Mouse (Mus musculus): Measurements from ENCODE around the gene Rnf114. TPM values are rescaled to one million over a fixed set of nuclear protein-coding genes. Genes with fewer than 3 reads are reported as not detected.

Gene Rnf114
- polyA plus RNA-seq, 1 experiment = 101 TPM

DNA sequence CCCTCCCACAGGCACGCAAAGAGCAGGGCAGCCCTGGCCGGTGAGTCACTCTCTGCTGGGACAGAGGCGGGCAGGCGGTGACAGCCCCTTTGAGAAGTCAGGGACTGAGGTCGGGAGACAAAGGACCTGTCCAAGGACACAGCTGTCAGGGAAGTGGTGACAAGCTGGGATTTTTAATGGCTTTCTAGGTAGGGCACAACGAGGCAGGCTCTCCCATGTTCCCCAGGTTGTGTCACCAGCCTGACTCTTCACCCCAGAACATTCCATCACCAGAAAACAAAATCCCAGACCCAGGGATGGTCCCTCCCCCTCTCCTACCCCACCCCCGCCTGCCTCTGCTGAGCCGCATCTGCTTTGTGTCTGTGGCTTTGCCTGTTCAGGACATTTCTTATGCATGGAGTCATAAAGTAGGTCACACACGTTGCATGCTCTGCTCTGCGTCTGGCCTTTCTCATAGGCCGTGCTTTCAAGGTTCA, 60.5 kb downstream of the Rnf114 start:
- no peak overlapping the region for H3K27ac ChIP-seq (ENCODE audit: insufficient read depth, low read length)
- no peak for TF ChIP-seq POLR2A (IDR thresholded peaks at IDR 0.05; ENCODE audit: borderline replicate concordance, insufficient read depth, low read length)
- TF ChIP-seq CTCF (IDR thresholded peaks at IDR 0.05; ENCODE audit: borderline replicate concordance, insufficient read depth, low read depth, low read length) = no peak
- no peaks in the 10 kb centered on the region for H3K4me1 ChIP-seq (ENCODE audit: control insufficient read depth, insufficient read depth, low read length)
- 56% methylated on average over 11 of the region's 11 CpGs for WGBS
- H3K4me3 ChIP-seq (replicated peaks; ENCODE audit: insufficient read depth, low read depth, low read length) = no peak overlapping the region
- H3K27me3 ChIP-seq (ENCODE audit: control insufficient read depth, insufficient read depth, low read length) = no peaks in the 10 kb centered on the region
- no peak for DNase-seq

DNA sequence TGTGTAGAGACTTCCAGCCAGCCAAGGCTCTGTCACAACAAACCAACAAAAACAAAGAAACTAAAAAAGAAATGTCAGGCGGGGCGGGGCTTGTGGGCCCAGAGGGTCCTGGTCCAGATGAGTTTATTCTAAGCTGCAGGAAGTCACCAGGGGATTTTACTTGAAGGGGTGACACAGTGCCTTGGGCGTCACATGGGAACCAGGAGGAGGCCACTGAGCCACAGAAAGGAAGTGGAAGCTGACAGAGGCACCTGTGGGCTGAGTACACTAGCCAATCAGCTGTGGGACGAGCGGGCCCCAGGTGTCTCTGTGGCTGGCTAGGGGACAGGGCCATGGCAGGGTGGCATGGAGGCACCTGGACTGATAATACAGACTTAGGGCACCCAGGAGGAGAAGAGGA, 63.3 kb downstream of the Rnf114 start:
- TF ChIP-seq CTCF (IDR thresholded peaks at IDR 0.05; ENCODE audit: borderline replicate concordance, insufficient read depth, low read depth, low read length) (no peak), POLR2A (IDR thresholded peaks at IDR 0.05; ENCODE audit: borderline replicate concordance, insufficient read depth, low read length) (no peak)
- no peak for DNase-seq
- Histone ChIP-seq H3K27ac (ENCODE audit: insufficient read depth, low read length) (no peak overlapping the region), H3K4me3 (replicated peaks; ENCODE audit: insufficient read depth, low read depth, low read length) (no peak overlapping the region), H3K27me3 (ENCODE audit: control insufficient read depth, insufficient read depth, low read length) (no peaks in the 10 kb centered on the region; the same call in 1 of the 2 replicates), H3K4me1 (ENCODE audit: control insufficient read depth, insufficient read depth, low read length) (no peaks in the 10 kb centered on the region)
- WGBS = 95% methylated on average over 5 of the region's 5 CpGs

DNA sequence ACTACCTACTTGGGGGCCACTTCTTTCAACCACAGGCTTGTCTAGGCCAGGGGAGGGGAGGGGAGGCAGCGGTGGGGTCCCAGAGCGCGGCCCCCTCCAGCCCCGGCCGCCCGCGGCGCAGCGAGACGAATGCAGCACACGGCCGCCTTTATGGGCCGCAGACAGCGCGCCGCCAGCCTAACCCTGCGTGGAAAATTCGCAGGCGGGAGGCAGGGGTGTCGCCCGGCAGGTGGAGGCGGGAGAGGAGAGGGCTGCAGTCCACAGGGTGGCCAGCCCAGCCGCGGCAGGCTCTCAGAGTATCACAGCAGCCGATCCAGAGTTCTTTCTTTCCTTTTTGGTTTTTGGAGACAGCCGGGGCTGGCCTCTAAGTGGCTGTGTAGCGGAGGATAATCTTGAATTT, 67.0 kb downstream of the Rnf114 start:
- H3K4me1 ChIP-seq (ENCODE audit: control insufficient read depth, insufficient read depth, low read length) = no peaks in the 10 kb centered on the region
- no peak overlapping the region for H3K4me3 ChIP-seq (replicated peaks; ENCODE audit: insufficient read depth, low read depth, low read length)
- DNase-seq = no peak
- TF ChIP-seq POLR2A (IDR thresholded peaks at IDR 0.05; ENCODE audit: borderline replicate concordance, insufficient read depth, low read length) (no peak), CTCF (IDR thresholded peaks at IDR 0.05; ENCODE audit: borderline replicate concordance, insufficient read depth, low read depth, low read length) (no peak)
- no peaks in the 10 kb centered on the region; the same call in 1 of the 2 replicates for H3K27me3 ChIP-seq (ENCODE audit: control insufficient read depth, insufficient read depth, low read length)
- 17% methylated on average over 27 of the region's 27 CpGs for WGBS
- H3K27ac ChIP-seq (ENCODE audit: insufficient read depth, low read length) = no peak overlapping the region

- no peak overlapping the region for H3K4me3 ChIP-seq (replicated peaks; ENCODE audit: insufficient read depth, low read depth, low read length)
- WGBS = 28% methylated on average over 8 of the region's 8 CpGs
- no peaks in the 10 kb centered on the region for H3K4me1 ChIP-seq (ENCODE audit: control insufficient read depth, insufficient read depth, low read length)
- TF ChIP-seq POLR2A (IDR thresholded peaks at IDR 0.05; ENCODE audit: borderline replicate concordance, insufficient read depth, low read length) = no peak
- TF ChIP-seq CTCF (IDR thresholded peaks at IDR 0.05; ENCODE audit: borderline replicate concordance, insufficient read depth, low read depth, low read length) = no peak
- H3K27ac ChIP-seq (ENCODE audit: insufficient read depth, low read length) = no peak overlapping the region
- DNase-seq = no peak
- no peaks in the 10 kb centered on the region; the same call in 1 of the 2 replicates for H3K27me3 ChIP-seq (ENCODE audit: control insufficient read depth, insufficient read depth, low read length)
These were observed 69.7 kb downstream of the Rnf114 start for GRCm38 (mm10) chr2:167562101-167562500.

GRCm38 (mm10) chr2:167563035-167563434, 70.6 kb downstream of the Rnf114 start:
- H3K4me1 ChIP-seq (ENCODE audit: control insufficient read depth, insufficient read depth, low read length) = no peaks in the 10 kb centered on the region
- no peak overlapping the region for H3K27ac ChIP-seq (ENCODE audit: insufficient read depth, low read length)
- H3K27me3 ChIP-seq (ENCODE audit: control insufficient read depth, insufficient read depth, low read length) = no peaks in the 10 kb centered on the region; the same call in 1 of the 2 replicates
- DNase-seq = no peak
- TF ChIP-seq POLR2A (IDR thresholded peaks at IDR 0.05; ENCODE audit: borderline replicate concordance, insufficient read depth, low read length) (no peak), CTCF (IDR thresholded peaks at IDR 0.05; ENCODE audit: borderline replicate concordance, insufficient read depth, low read depth, low read length) (no peak)
- H3K4me3 ChIP-seq (replicated peaks; ENCODE audit: insufficient read depth, low read depth, low read length) = no peak overlapping the region
- 85% methylated on average over 5 of the region's 5 CpGs for WGBS

GRCm38 (mm10) chr2:167563703-167564102, 71.3 kb downstream of the Rnf114 start:
- DNase-seq = no peak
- Histone ChIP-seq H3K4me3 (replicated peaks; ENCODE audit: insufficient read depth, low read depth, low read length) (no peak overlapping the region), H3K27ac (ENCODE audit: insufficient read depth, low read length) (no peak overlapping the region), H3K27me3 (ENCODE audit: control insufficient read depth, insufficient read depth, low read length) (no peaks in the 10 kb centered on the region; the same call in 1 of the 2 replicates), H3K4me1 (ENCODE audit: control insufficient read depth, insufficient read depth, low read length) (no peaks in the 10 kb centered on the region)
- 21% methylated on average over 12 of the region's 12 CpGs for WGBS
- TF ChIP-seq POLR2A (IDR thresholded peaks at IDR 0.05; ENCODE audit: borderline replicate concordance, insufficient read depth, low read length) = no peak
- TF ChIP-seq CTCF (IDR thresholded peaks at IDR 0.05; ENCODE audit: borderline replicate concordance, insufficient read depth, low read depth, low read length) = no peak

DNA sequence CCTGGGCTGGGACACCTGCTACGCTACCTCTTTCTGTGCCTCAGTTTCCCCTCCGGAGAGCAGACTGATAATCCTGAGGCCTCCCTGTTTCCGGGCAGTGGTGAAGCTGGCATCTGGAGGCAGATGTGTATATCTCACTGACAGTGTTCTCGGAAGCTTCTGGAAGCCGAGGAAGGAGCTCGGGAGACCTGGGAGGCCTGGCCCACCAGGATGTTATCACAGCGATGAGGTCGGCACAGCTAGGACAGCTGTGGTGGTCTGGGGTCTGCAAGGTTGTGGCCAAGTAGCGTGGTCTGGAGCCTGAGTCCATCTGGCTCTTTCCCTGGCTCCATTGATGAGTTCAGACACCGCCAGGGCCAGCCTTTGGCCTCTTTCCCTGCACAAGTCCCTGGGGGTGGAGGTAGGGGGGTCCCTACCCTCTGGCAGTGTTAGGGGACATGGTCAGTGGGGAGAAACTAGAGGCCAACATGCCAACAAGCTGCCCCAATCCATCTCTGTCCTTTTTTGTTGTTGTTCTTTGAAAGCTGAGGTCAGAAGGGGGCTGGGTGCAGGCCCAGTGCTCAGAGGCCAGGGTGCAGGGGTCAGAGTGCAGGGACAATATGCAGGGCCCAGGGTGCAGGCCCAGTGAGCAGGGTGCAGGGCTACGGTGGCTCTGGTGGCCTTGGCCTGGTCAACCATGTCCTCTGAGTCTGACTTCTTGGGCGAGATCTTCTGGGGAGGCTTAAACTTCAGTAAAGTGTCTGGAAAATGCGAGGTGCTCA, 72.3 kb downstream of the Rnf114 start:
- H3K27ac ChIP-seq (ENCODE audit: insufficient read depth, low read length) = no peak overlapping the region
- WGBS = 74% methylated on average over 13 of the region's 13 CpGs
- DNase-seq = no peak
- TF ChIP-seq CTCF (IDR thresholded peaks at IDR 0.05; ENCODE audit: borderline replicate concordance, insufficient read depth, low read depth, low read length) = no peak
- H3K4me3 ChIP-seq (replicated peaks; ENCODE audit: insufficient read depth, low read depth, low read length) = no peak overlapping the region
- no peaks in the 10 kb centered on the region for H3K27me3 ChIP-seq (ENCODE audit: control insufficient read depth, insufficient read depth, low read length)
- no peaks in the 10 kb centered on the region for H3K4me1 ChIP-seq (ENCODE audit: control insufficient read depth, insufficient read depth, low read length)

- TF ChIP-seq POLR2A (IDR thresholded peaks at IDR 0.05; ENCODE audit: borderline replicate concordance, insufficient read depth, low read length) = no peak
- no peak for TF ChIP-seq CTCF (IDR thresholded peaks at IDR 0.05; ENCODE audit: borderline replicate concordance, insufficient read depth, low read depth, low read length)
- Histone ChIP-seq H3K4me3 (replicated peaks; ENCODE audit: insufficient read depth, low read depth, low read length) (no peak overlapping the region), H3K27ac (ENCODE audit: insufficient read depth, low read length) (no peak overlapping the region), H3K4me1 (ENCODE audit: control insufficient read depth, insufficient read depth, low read length) (no peaks in the 10 kb centered on the region), H3K27me3 (ENCODE audit: control insufficient read depth, insufficient read depth, low read length) (no peaks in the 10 kb centered on the region)
- WGBS = 85% methylated on average over 3 of the region's 3 CpGs
- no peak for DNase-seq
These were observed 72.8 kb downstream of the Rnf114 start for GRCm38 (mm10) chr2:167565312-167565656.
